Mouse (Mus musculus): ENCODE results near the gene Phlpp2.

Phlpp2 gene

GRCm38 (mm10) chr8:109963421-109963820, 95.1 kb downstream of the Phlpp2 start:
- DNase-seq (ENCODE audit: low spot score), result no peak

- no peak for DNase-seq (ENCODE audit: low spot score)
These were observed 95.8 kb downstream of the Phlpp2 start for GRCm38 (mm10) chr8:109964106-109964505.

GRCm38 (mm10) chr8:109968837-109969236, 100.5 kb downstream of the Phlpp2 start:
- DNase-seq (ENCODE audit: low spot score), result no peak

- DNase-seq (ENCODE audit: low spot score), result peak; percentile 50
These were observed 102.0 kb downstream of the Phlpp2 start for GRCm38 (mm10) chr8:109970323-109970722.

- DNase-seq (ENCODE audit: low spot score), result no peak
These were observed 104.6 kb downstream of the Phlpp2 start for GRCm38 (mm10) chr8:109972901-109973300.

GRCm38 (mm10) chr8:109979339-109979738, 111.0 kb downstream of the Phlpp2 start:
- no peak for DNase-seq (ENCODE audit: low spot score)

- DNase-seq (ENCODE audit: low spot score), result no peak
These were observed 114.2 kb downstream of the Phlpp2 start for GRCm38 (mm10) chr8:109982386-109983105.

- DNase-seq (ENCODE audit: low spot score), result no peak
These were observed 115.6 kb downstream of the Phlpp2 start for GRCm38 (mm10) chr8:109983944-109984343.

- no peak for DNase-seq (ENCODE audit: low spot score)
These were observed 118.0 kb downstream of the Phlpp2 start for GRCm38 (mm10) chr8:109986384-109986783.

GRCm38 (mm10) chr8:109987776-109988175, 119.4 kb downstream of the Phlpp2 start:
- DNase-seq (ENCODE audit: low spot score), result no peak

- DNase-seq (ENCODE audit: low spot score), result no peak
These were observed 120.8 kb downstream of the Phlpp2 start for GRCm38 (mm10) chr8:109989151-109989550.

GRCm38 (mm10) chr8:109990224-109990623, 121.9 kb downstream of the Phlpp2 start, which contains the start of gene Tat:
Tat (plus strand) TSS chr8:109990437.
- no peak for DNase-seq (ENCODE audit: low spot score)

GRCm38 (mm10) chr8:109992166-109992565, 123.8 kb downstream of the Phlpp2 start:
- DNase-seq (ENCODE audit: low spot score), result no peak

- DNase-seq (ENCODE audit: low spot score), result no peak
These were observed 124.6 kb downstream of the Phlpp2 start for GRCm38 (mm10) chr8:109992951-109993350.

Measured in adipocyte (in vitro differentiated cells).